Mouse (Mus musculus): ENCODE measurements around the gene Klhdc3. TPM values are rescaled to one million over a fixed set of nuclear protein-coding genes. Genes with fewer than 3 reads are reported as not detected.

The Klhdc3 gene
- total RNA-seq, 1 experiment from 2014 or later: 26.7 TPM

DNA sequence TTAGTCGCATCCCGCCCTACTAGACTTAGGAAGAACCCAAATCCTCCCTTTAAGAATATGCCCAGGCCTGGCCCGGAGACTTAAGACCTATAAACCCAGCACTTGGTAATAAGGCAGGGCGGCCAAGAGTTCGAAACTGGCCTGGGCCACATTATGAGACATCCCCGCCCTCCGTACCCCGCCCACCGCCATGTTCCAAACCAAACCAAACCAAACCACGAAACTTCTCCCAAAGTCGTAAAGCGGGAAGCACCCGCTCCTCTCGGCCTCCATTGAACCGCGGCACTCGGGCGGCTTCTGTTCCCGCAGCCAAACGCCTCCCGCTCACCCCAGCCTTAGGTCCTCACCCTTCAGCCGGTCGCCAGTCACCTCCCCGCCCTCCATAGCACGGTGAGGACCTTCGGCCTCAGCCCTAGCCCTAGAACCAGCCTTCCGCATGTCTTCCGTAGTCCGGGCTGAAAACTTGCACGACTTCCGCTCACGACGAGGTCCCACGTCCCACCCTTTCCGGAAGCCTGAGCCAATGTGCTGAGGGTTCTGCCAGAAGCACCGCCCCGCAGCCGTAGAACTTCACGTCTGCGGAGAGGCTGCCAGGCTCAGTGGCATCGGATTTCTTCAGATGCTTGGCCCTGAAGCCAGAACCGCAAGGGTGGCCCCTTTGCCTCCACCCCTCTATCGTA lies 6.7 kb downstream of the Klhdc3 start, which contains the start of gene Rrp36:
Gene Rrp36 (minus strand): TSS at position 503 of the 680 bp plus-strand sequence.
- peak; percentile 98 for ATAC-seq (ENCODE audit: extremely low read depth, insufficient number of reproducible peaks, low FRiP score, poor library complexity, severe bottlenecking)

DNA sequence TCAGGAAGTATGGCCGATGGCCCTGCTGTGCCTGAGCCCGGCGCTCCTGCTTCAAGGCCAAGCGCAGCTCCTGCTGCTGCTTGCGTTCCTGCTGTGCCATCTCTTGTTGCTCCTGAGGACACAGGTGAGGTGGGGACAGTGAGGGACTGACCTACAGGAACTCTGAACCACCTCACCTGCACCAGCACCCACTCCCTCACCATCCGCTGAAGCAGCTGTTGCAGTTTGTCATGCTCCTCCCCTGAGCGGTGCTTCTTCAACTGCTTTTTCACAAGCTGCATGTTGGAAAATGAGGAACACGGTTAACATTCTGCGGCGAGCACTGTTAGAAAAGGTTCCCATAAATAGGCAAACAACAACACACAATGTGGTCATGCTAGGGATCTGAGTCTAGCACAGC lies 10.8 kb downstream of the Klhdc3 start:
- ATAC-seq (ENCODE audit: extremely low read depth, insufficient number of reproducible peaks, low FRiP score, poor library complexity, severe bottlenecking): no peak

DNA sequence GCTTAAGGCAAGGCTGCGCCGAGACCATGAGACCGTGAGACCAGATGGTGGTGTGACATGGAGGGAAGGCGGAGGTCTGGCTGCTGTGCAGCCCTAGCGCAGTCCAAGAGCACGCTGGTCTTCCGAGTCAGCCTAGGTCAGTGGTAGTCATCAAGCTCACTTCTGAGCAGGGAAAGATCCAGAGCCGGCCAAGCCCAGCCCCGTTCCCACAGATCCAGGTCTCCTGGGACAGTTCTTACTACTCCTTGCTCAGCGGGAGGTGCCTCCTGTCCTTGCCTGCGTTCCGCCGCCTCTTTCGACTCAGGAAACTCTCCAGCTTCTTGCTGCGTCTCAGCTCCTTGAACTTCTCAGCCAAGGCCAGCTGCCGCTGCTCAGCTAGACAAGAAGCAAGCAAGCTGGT lies 13.0 kb downstream of the Klhdc3 start:
- ATAC-seq (ENCODE audit: extremely low read depth, insufficient number of reproducible peaks, low FRiP score, poor library complexity, severe bottlenecking): no peak

DNA sequence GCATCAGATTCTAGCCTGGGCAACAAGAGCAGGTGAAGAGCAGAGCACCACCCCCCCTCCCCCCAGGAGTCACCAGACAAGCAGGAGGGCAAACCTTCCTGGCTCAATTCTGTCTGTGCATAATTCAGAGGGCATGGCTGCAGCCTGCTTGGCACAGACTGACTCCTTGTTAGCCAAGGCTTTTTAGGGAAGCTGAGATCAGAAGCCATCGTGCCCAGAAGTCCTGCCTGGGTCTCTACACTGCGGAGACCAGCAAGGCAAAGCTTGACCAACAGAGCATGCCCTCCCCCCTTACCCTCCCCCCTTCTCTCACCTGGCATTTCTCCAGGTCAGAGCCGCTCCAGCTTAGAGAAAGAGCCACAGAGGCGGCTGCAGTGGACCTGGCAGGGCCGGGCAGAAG lies 18.0 kb downstream of the Klhdc3 start:
- ATAC-seq (ENCODE audit: extremely low read depth, insufficient number of reproducible peaks, low FRiP score, poor library complexity, severe bottlenecking): no peak

DNA sequence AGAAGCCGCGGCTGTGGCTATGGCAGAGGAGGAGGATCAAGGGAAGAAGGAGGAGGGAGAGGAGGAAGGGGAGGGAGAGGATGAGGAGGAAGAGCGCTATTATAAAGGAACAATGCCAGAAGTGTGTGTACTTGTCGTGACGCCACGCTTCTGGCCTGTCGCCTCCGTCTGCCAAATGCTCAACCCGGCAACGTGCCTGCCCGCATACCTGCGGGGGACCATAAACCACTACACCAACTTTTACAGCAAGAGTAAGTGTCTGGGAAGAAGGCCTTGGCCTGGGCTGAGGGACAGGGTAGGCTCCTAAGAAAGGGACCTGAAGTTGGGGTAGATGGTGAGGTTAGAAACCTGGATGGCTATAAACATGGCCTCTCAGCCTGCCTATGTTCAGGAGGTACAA lies 18.7 kb downstream of the Klhdc3 start:
- no peak for ATAC-seq (ENCODE audit: extremely low read depth, insufficient number of reproducible peaks, low FRiP score, poor library complexity, severe bottlenecking)

DNA sequence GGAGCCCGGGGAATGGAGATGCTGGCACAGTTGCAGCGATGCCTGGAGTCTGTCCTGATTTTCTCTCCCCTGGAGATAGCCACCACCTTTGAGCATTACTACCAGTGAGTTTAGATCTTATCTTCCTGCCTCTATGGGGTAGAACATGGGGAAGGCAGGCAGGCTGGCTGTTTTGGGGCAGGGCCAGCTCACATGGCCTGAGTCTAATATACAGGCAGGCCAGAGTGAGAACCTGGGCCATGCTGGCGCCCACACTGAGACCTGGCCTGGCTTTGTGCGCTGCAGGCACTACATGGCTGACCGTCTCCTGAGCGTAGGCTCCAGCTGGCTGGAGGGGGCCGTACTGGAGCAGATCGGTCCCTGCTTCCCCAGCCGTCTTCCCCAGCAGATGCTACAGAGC lies 19.4 kb downstream of the Klhdc3 start:
- no peak for ATAC-seq (ENCODE audit: extremely low read depth, insufficient number of reproducible peaks, low FRiP score, poor library complexity, severe bottlenecking)

DNA sequence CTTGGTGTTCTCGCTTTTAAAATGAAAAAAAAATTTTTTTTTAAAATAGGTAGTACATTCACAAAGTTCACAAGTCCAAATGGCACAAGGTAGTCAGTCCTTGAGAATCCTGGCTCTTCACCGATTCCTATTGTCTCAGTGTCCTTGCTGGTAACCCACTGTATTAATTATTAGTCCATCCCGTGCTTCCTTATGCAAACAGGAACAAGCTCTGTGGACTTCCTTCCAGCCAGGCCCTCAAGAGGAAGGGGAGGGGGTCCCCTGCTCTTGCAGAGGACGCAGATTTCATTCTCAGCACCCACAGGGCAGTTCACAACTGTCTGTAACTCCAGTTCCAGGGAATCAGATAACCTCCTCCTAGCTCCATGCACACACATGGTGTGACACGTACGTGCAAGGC lies 24.7 kb downstream of the Klhdc3 start:
- ATAC-seq (ENCODE audit: extremely low read depth, insufficient number of reproducible peaks, low FRiP score, poor library complexity, severe bottlenecking): no peak

DNA sequence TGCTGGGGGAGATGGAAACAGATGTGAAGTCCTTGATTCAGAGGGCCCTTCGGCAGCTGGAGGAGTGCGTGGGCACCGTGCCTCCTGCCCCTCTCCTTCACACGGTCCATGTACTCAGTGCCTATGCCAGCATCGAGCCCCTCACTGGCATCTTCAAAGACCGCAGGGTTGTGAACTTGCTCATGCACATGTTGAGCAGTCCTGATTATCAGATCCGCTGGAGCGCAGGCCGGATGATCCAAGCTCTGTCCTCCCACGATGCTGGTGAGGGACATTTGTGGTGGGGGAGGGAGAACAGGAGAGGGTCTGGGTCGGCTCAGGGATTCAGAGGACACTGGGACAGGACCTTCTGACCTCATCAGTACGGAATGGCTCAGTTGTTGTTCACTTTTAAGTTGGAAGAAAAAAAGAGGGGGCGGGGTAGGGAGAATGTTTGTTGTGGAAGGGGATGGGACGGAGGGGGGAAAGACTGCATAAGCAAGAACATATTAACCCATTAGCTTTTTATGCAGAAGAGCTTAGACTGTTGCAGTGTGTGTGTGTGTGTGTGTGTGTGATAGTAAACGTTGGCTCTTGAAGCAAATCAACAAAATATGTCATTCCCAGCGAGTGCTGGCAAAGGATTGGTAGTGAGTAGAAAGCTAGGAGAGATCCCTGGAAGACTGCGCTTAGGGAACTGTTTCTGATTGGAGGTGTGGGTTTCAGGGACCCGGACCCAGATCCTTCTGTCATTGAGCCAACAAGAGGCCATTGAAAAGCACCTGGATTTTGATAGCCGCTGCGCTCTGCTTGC lies 28.8 kb downstream of the Klhdc3 start:
- no peak for ATAC-seq (ENCODE audit: extremely low read depth, insufficient number of reproducible peaks, low FRiP score, poor library complexity, severe bottlenecking)

DNA sequence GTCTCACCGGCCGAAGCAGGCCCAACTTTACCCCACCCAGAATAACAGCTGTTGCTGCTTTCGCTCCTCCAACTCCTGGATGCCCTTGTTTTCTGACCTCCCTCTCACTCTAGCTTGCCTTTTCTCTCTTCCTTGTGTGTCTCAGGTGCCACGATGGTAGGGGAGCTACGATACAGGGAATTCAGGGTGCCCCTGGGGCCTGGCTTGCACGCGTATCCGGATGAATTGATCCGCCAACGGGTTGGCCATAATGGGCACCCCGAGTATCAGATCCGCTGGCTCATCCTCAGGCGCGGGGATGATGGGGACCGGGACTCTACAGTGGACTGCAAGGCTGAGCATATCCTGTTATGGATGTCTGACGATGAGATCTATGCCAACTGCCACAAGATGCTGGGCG lies 29.4 kb downstream of the Klhdc3 start:
- ATAC-seq (ENCODE audit: extremely low read depth, insufficient number of reproducible peaks, low FRiP score, poor library complexity, severe bottlenecking): no peak

DNA sequence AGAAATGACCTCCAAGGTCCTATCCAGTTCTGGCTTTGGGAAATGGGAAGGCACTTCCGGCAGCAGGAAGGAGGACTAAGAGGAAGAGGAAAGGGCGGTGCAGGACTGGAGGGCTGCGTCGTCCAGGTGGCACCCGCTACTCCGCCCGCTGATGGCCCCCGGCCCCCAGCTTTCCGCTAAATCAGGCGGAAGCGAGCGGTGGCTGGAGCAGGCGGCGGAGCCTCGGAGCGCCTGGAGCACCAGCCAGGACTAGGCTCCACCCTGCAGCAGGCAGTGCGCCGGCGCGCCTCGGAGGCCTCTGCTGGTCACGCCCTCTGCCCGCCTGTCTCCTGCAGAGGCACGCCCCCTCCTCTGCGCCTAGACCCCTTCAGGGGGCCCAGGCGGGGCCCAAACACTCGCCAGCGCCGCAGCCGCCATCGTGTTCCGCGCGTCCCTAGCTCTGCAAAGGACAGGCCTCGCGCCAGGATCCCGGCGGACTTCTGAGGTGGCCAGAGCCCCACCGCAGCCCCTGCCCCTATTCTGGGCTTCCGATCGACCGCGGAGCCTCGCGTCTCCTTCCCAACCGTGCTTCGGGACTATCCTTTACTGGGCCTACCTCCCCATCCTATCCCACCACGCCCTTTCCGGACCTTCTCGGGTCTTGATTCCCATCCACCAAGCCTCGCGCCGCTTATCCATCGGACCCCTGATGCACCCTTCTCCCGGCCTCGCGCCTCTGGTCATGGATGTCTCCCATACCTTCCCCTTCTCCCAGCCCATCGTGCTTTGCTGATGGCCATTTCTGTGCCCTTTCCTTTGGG lies 30.3 kb downstream of the Klhdc3 start, which contains the start of gene Cul7:
Gene Cul7 (plus strand): TSS at position 106 of the 800 bp plus-strand sequence.
- ATAC-seq (ENCODE audit: extremely low read depth, insufficient number of reproducible peaks, low FRiP score, poor library complexity, severe bottlenecking): peak; percentile 34

DNA sequence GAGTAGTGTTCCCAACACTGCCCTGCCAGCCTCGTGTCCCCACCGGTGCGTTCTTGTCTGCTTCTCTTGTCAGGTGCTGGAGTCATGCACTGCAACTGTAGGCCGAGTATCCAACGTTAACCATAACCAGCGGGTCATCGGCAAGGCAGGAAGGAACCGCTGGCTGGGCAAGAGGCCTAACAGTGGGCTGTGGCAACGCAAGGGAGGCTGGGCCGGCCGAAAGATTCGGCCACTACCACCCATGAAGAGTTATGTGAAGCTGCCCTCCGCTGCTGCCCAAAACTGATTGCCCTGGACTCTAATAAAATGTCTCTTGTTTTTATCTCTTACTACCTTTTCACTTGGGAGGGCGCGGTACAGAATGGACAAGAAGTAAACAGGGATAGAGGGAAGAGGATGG lies 30.9 kb downstream of the Klhdc3 start:
- no peak for ATAC-seq (ENCODE audit: extremely low read depth, insufficient number of reproducible peaks, low FRiP score, poor library complexity, severe bottlenecking)

DNA sequence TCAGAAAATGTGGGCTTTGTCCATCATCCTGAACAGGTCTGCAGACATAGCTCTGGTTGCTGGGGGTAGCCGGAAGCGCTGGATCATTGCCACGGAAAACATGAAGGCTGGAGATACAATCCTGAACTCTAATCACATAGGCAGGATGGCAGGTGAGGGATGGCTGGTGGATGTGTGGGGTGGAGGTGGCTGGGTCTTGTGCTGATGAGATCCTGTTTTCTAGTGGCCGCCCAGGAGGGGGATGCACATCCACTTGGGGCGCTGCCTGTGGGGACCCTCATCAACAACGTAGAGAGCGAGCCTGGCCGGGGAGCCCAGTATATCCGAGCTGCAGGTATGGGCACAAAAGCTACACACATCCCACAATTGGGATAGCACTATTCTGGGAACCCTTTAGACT lies 32.3 kb downstream of the Klhdc3 start:
- ATAC-seq (ENCODE audit: extremely low read depth, insufficient number of reproducible peaks, low FRiP score, poor library complexity, severe bottlenecking): no peak

DNA sequence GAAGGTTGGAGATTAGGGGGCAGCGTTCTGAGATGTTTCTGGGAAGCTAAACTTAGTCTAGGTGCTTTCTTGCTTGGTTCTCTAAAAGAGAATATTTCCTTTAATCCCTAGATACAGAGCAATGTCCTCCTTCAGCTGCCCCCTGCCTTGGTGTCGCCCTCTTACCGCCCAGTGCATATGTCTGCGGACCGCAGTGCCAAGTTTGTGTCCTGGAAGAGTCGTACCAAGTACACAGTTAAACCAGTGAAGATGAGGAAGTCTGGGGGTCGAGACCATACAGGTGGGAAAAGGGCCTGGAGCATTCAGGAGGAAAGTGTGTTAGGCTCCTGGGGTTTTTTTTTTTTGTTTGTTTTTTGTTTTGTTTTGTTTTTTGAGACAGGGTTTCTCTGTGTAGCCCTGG lies 33.4 kb downstream of the Klhdc3 start:
- no peak for ATAC-seq (ENCODE audit: extremely low read depth, insufficient number of reproducible peaks, low FRiP score, poor library complexity, severe bottlenecking)

DNA sequence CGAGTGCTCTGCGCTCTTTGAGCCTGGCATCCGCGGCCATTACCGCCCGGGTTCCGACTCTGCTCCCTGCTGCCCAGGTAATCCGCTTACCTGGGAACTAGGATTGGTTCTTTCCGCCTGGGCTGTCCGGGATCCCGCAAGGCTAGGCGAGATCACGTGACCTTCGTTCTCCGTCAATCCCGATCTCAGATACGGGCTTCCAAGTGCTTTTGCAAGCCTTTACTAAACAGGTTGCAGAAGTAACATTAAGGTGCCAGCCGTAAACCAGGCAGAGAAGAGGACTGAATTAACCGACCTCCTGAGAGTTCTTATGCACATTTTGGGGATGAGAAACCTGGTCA lies 34.4 kb downstream of the Klhdc3 start:
- no peak for ATAC-seq (ENCODE audit: extremely low read depth, insufficient number of reproducible peaks, low FRiP score, poor library complexity, severe bottlenecking)

DNA sequence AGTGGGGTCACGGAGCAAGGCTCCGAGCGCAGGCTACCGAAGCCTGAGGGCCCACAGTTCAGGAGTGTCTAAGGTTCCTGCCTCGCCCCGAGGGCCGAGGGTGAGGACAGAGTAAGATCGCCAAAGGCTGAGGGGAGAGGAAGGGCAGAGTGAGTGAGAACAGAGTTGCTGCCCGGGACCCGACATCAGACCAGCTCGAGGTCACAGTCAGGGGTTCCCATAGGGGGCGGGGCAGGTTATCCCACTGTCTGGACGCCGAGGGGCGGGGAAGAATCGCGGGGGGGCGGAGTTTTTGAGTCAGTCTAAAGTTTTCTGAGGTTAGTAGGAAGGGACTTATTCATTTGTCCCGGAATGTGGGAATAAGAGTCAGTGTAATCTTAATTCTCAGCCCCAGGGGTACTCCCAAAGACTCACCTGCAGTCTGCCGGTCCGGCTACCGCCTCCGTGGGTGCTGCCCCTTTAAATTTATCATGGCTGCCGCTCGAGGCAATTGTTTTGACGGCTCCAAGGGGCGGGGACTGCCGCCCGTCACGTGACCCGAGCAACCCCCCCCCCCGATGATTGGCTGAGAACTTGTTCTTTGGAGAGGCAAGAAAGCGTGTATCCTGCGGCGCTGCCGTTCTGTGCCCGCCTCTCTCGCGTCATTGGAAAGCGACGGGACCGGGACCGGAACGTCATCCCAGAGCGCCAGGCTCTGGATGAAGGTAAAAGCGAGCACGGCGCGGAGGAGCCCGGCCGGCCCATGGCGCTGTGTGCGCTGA lies 35.0 kb downstream of the Klhdc3 start, which contains the start of the genes Klc4 and Mrpl2:
Gene Klc4 (minus strand): TSS at position 462 of the 761 bp plus-strand sequence.
Gene Mrpl2 (plus strand): TSS at position 669 of the 761 bp plus-strand sequence.
- ATAC-seq (ENCODE audit: extremely low read depth, insufficient number of reproducible peaks, low FRiP score, poor library complexity, severe bottlenecking): peak; percentile 95

DNA sequence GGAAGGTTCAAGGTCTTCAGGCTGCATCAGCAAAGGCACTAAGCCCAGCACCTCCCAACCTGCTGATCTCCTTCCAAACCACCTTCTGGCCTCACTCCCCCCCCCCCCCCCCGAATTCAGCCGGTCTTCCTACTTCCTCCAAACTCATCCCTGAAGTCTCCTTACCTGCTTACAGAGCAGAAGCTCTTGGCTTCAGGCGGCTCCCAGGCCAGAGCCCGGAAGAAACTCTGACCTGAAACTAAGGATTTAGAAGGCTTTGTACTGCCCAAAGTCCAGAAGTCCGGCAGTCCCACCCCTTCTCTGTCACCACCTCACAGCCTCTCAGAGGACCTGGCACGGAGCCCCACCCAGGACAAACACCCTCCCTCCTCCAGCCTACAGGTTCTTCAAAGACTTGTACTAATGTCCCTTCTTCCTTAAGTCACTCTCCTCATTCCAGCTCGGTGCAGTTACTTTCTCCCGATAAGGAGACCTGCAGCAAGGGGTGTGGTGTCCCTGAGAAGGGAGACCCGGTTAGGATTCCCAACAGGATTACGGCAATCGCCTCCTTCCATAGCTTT lies 35.7 kb downstream of the Klhdc3 start:
- ATAC-seq (ENCODE audit: extremely low read depth, insufficient number of reproducible peaks, low FRiP score, poor library complexity, severe bottlenecking): no peak

DNA sequence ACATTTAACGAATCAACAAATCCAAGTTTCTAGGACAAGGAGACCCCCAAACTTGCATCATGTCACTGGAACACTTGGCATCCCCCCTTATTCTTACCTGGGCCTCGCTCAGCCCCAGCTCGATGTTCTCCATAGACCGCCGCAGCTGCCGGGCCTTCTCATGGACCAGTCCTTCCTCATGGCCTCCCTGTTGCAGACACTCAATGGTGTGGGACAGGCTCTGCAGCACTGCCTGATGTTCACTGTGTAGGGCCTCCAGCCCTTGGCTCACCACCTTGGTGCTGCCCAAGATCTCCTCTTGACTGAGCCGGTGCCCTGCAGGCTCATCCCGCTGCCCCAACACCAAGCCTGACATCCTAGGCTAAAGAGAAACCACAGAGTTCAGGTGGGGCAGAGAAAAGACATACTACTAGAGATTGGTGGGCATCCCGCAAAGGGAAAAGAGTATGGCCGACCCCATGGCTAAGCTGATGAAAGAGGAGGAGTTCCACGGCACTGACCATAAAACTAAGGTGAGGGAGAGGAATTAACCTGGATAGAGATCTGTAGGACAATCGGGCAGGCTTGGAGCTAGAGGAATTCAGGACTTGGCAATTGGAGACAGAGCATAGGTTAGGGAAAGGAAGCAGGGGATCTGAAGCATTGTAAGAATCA lies 36.4 kb downstream of the Klhdc3 start:
- ATAC-seq (ENCODE audit: extremely low read depth, insufficient number of reproducible peaks, low FRiP score, poor library complexity, severe bottlenecking): no peak

DNA sequence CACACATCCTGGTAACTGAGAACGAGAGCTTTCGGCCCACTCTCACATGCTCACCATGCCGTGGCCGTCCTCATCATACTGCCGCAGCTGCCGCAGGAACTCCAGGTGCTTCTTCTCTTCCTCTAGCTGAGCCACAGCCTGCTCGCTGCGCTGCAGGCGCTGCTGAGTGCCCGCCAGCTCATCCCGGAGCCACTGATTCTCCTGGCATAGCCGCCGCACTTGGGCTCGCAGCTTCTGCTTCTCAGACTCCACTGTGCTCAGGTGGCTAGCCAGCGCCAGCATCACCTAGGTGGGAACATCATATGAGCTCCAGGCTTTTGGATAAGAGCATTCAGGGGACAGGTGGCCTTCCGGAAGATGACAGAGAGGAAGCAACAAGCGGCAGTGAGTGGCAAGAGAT lies 38.7 kb downstream of the Klhdc3 start:
- ATAC-seq (ENCODE audit: extremely low read depth, insufficient number of reproducible peaks, low FRiP score, poor library complexity, severe bottlenecking): no peak
